Mouse (Mus musculus): Measurements from ENCODE around the gene Akr1c13.

Akr1c13 gene

GRCm38 (mm10) chr13:4244861-4245559, 54.1 kb downstream of the Akr1c13 start:
- no peak for DNase-seq

GRCm38 (mm10) chr13:4249347-4249746, 58.4 kb downstream of the Akr1c13 start:
- DNase-seq: no peak
